Mouse (Mus musculus) stomach, postnatal 0 days (tissue): ENCODE measurements around the gene Ms4a14.

Experiments
- CTCF ChIP-seq: IDR thresholded peaks from 2 replicates; pipeline ENCODE4 v1.5.1; 2016; ENCODE audit warnings: antibody characterized with exemption, low read depth, mild to moderate bottlenecking, moderate library complexity
- EP300 ChIP-seq: optimal IDR thresholded peaks from 2 replicates; pipeline ENCODE3; 2016; ENCODE audit warnings: antibody characterized with exemption

DNA sequence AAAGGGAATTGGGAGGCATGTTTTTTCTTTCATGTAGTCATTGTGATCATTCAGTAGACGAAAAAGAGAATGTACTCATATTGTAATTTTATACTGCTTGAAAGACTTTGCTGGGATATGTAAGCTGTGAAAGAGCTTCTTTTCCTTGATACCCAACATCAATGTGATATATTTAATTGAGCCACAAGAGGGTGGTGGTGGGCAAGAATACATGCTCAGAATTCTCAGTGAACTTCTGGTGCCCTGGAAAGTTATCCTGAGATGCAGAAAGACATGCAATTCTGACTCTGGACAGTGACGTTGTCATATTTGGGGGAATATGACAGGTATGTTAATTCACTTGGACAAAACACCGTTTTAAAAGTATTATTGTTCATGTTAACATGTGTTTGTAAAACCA is 45.9 kb upstream of the Ms4a14 start:
- TF ChIP-seq CTCF, result peak; percentile 73
- no peak for TF ChIP-seq EP300
